Mouse (Mus musculus) liver, embryonic 13.5 days (tissue): Measurements from ENCODE around the gene Blzf1. TPM values are rescaled to one million over a fixed set of nuclear protein-coding genes. Genes with fewer than 3 reads are reported as not detected.

ENCODE experiments used
- ATAC-seq: fragments of 200-750 bp; cut with Nextera tagmentation; 2 replicates; pipeline ENCODE4 v1.8.0; 2017; ENCODE audit warnings: low read depth, mild to moderate bottlenecking, moderate number of reproducible peaks, moderate library complexity
- DNase-seq: peaks from one replicate; pipeline ENCODE4 v3.0.0; 2022
- H3K27ac ChIP-seq: fragments of 300-500 bp; sonication (generic); 2 replicates; pipeline ENCODE4 v1.5.1; 2015; ENCODE audit warnings: moderate library complexity, mild to moderate bottlenecking, inconsistent platforms
- H3K27me3 ChIP-seq: fragments of 300-500 bp; sonication (generic); 2 replicates; pipeline ENCODE4 v1.6.1; 2015; ENCODE audit warnings: mild to moderate bottlenecking, inconsistent platforms
- H3K36me3 ChIP-seq: fragments of 300-500 bp; sonication (generic); 2 replicates; pipeline ENCODE4 v1.6.1; 2015; ENCODE audit warnings: mild to moderate bottlenecking, inconsistent platforms
- H3K4me1 ChIP-seq: fragments of 300-500 bp; sonication (generic); replicated peaks from 2 replicates; pipeline ENCODE4 v1.6.1; 2015; ENCODE audit warnings: inconsistent platforms
- H3K4me2 ChIP-seq: fragments of 300-500 bp; sonication (generic); 2 replicates; pipeline ENCODE4 v1.6.1; 2015; ENCODE audit warnings: inconsistent platforms, mild to moderate bottlenecking, moderate library complexity
- H3K4me3 ChIP-seq: fragments of 300-500 bp; sonication (generic); replicated peaks from 2 replicates; pipeline ENCODE4 v1.5.1; 2015; ENCODE audit warnings: mild to moderate bottlenecking, inconsistent platforms
- H3K9ac ChIP-seq: fragments of 300-500 bp; sonication (generic); 2 replicates; pipeline ENCODE4 v1.6.1; 2015; ENCODE audit warnings: mild to moderate bottlenecking, inconsistent platforms
- H3K9me3 ChIP-seq: fragments of 300-500 bp; sonication (generic); replicated peaks from 2 replicates; pipeline ENCODE4 v1.6.1; 2016; ENCODE audit warnings: inconsistent platforms
- WGBS: fragments of 180-500 bp; shearing (Covaris S2); methylation state at CpG from one replicate; pipeline ENCODE4 v1.1.7; 2015; ENCODE audit not compliant: insufficient replicate concordance; 5-methylcytosine and 5-hydroxymethylcytosine counted together
- polyA plus RNA-seq: library from polyadenylated mRNA; unstranded; fragments of >200 nt; fragmentation: Nextera tagmentation; extraction: Ambion mirVana; gene quantifications from 2 replicates; pipeline ENCODE4 v1.2.1, GENCODE M21; 2015

The Blzf1 gene
- polyA plus RNA-seq, 1 experiment from 2014 or later, result 12.1 TPM

DNA sequence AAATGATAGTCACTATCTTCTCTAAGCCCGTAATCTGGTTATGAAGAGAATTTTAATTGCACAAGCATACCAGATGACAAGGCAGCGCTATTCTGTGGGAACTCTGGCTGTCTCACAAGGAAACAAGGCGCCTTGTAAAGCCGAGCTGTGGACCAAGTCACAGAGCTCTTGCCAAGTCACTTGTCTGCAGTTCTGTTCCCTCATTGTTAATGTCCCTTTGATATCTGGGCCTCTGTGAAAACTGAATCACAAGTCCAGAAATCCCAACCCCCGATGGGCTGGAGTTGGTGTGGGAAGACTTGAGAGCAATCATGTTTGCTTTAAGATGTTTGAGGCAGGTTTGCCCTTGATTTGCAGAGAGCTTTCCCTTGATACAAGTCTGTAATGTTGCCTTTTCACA is 13.4 kb upstream of the Blzf1 start:
- Histone ChIP-seq H3K4me2 (no peak overlapping the region), H3K27me3 (no peaks in the 10 kb centered on the region), H3K27ac (no peak overlapping the region), H3K9me3 (no peaks in the 10 kb centered on the region), H3K4me3 (no peak overlapping the region), H3K9ac (no peak overlapping the region), H3K4me1 (peaks cover 26% of the 10 kb centered on the region), H3K36me3 (no peaks in the 10 kb centered on the region)
- no peak for ATAC-seq
- no peak for DNase-seq
- WGBS, result 74% methylated on average over 5 of the region's 5 CpGs

DNA sequence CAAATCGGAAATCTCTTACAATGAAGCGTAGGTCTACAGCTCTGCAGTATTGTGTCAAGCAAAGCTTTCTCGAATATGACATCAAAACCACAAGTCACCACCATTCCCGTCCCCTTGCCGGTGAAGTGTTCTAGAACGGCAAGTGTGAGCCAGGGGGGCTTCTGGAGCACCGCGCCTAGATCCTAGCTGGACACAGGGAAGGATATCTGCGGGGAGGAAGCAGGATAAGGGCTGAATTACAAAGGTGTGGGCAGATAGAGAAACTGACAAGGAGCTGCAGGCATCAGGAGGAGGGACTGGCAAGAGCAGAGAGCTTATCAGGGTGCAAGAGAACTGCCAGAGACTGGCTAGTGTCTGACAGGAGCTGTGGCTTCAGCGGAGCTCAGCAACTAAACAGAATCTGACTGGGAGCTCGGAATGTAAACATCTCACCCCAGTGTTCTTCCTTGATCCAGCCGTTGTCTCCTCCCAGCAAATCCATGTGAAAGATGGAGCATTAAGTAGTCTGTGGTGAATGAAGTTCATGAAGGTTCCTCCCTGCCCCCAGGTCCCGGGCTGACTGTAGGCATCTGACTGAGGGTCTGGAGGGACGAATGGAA is 12.4 kb upstream of the Blzf1 start:
- peak overlapping the region; percentile 43 for H3K4me2 ChIP-seq
- DNase-seq (peak; percentile 15), ATAC-seq (peak; percentile 75)
- WGBS, result 31% methylated on average over 14 of the region's 14 CpGs
- no peak overlapping the region for H3K4me3 ChIP-seq
- no peaks in the 10 kb centered on the region for H3K27me3 ChIP-seq
- H3K4me1 ChIP-seq, result peaks cover 26% of the 10 kb centered on the region
- H3K9ac ChIP-seq, result no peak overlapping the region
- no peak overlapping the region for H3K27ac ChIP-seq
- H3K9me3 ChIP-seq, result no peaks in the 10 kb centered on the region
- no peaks in the 10 kb centered on the region for H3K36me3 ChIP-seq

DNA sequence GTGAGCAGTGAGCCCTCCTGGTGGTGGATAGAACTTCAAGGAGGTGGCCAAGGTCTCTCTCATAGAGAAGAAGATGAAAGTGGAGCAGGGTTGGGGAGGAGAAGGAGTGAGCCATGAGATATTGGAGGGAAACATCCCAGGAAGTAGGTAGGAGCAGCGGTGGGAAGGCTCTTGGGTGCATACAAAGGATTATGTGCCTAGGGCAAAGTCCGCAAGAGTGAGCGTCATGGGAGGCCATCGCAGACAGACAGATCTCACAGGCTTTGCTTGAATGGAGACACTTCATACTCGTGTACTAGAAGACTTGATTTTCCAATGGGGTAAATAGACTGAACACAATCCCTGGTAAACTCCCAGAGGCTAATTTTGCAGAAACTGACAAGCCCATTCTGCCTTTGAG is 11.2 kb upstream of the Blzf1 start:
- Histone ChIP-seq H3K9ac (no peak overlapping the region), H3K9me3 (no peaks in the 10 kb centered on the region), H3K27ac (no peak overlapping the region), H3K27me3 (no peaks in the 10 kb centered on the region), H3K4me1 (peaks cover 26% of the 10 kb centered on the region), H3K36me3 (no peaks in the 10 kb centered on the region), H3K4me3 (no peak overlapping the region), H3K4me2 (no peak overlapping the region)
- ATAC-seq (no peak), DNase-seq (no peak)
- 77% methylated on average over 5 of the region's 5 CpGs for WGBS

DNA sequence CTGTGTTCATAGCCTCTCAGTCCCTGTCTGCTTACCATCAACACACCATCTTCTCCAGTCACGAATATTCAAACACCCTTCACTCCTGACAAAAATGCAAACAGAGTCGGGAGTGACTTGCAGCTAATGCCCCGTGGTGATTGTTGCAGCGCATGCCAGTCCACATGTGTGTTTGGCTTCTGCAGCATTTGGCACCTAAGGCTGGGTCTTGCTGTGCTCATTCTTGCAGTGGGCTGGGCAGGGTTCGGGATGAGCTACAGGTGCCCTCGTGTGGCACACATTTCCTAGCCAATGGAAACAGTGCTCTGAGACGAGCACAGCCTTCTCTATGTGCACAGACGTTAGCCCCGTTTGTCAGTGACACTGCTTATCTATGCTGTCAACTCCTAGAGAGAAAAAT is 10.0 kb upstream of the Blzf1 start:
- WGBS, result 57% methylated on average over 9 of the region's 9 CpGs
- no peak overlapping the region for H3K27ac ChIP-seq
- H3K9ac ChIP-seq, result no peak overlapping the region
- DNase-seq (no peak), ATAC-seq (peak; percentile 5; the same call in 1 of the 2 replicates)
- H3K27me3 ChIP-seq, result no peaks in the 10 kb centered on the region
- no peaks in the 10 kb centered on the region for H3K9me3 ChIP-seq
- H3K4me3 ChIP-seq, result no peak overlapping the region
- H3K4me1 ChIP-seq, result peaks cover 26% of the 10 kb centered on the region
- H3K36me3 ChIP-seq, result no peaks in the 10 kb centered on the region
- H3K4me2 ChIP-seq, result no peak overlapping the region

DNA sequence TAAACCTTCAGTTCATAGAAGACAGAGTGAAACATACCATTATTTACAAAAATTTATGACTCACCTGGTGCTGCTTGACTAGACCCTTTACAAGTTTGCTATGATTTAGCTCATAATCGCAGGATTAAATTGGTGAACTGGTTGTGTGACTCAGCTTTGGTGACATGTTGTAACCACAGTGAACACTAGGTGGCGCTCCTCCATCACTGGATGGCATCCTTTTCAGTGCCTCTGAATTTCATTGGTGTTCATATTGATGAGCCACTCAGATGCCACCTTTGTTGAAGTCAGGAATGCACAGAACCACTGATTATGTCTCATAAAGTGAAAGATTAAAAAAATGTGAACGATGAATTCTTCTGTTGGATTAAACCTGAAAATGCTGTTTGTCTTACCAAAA is 9.4 kb upstream of the Blzf1 start:
- Histone ChIP-seq H3K4me1 (peaks cover 26% of the 10 kb centered on the region), H3K4me2 (no peak overlapping the region), H3K27ac (no peak overlapping the region), H3K36me3 (no peaks in the 10 kb centered on the region; the same call in 1 of the 2 replicates), H3K9ac (no peak overlapping the region), H3K27me3 (no peaks in the 10 kb centered on the region), H3K4me3 (no peak overlapping the region), H3K9me3 (no peaks in the 10 kb centered on the region)
- ATAC-seq (no peak), DNase-seq (peak; percentile 58)
- WGBS, result 27% methylated on average over 3 of the region's 3 CpGs

DNA sequence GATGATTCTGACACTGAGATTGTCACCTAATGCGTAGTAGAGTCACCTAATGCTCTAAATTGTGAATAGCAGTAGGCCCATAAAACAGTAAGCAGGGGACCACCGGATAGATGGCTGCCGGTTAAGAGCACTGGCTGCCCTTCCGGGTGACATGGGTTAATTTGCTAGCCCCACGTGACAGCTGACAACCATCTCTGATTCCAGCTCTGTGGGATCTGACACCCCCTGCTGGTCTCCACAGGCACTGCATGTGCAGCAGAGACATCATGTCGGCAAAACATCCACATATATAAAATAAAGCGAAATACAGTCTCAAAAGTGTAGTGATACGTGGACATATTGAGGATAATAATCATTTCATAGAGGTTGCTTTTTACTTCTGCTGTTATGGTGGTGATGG is 8.0 kb upstream of the Blzf1 start:
- H3K4me3 ChIP-seq, result no peak overlapping the region

DNA sequence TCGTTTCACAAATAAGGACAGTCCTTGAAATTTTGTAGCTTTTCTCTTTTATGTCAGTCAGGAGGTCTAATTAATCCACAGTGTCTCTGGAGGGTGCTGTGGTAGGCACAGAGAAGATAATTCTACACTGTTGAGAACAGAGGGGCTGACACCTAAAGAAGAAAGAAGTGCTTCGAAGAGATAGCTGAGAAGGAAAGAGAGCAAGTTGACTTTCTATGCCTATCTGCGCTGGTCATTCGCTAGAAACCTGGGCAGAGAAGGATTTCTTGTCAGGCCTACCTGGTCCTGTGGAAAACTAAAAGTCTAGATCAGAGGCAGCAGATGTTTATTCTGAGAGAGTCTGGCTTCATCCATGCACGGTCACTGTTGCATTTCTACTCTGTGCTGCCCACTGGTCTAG is 6.8 kb upstream of the Blzf1 start:
- no peak overlapping the region for H3K9ac ChIP-seq
- H3K4me2 ChIP-seq, result no peak overlapping the region
- no peak for DNase-seq
- no peak for ATAC-seq
- H3K4me1 ChIP-seq, result peaks cover 8% of the 10 kb centered on the region; the same call in 1 of the 2 replicates
- H3K36me3 ChIP-seq, result no peaks in the 10 kb centered on the region; the same call in 1 of the 2 replicates
- no peak overlapping the region for H3K27ac ChIP-seq
- H3K4me3 ChIP-seq, result no peak overlapping the region
- H3K27me3 ChIP-seq, result no peaks in the 10 kb centered on the region
- WGBS, result 79% methylated on average over 5 of the region's 5 CpGs
- H3K9me3 ChIP-seq, result no peaks in the 10 kb centered on the region

More for the DNA sequence above, 8.0 kb upstream of the Blzf1 start:
- WGBS, result 71% methylated on average over 8 of the region's 8 CpGs
- Histone ChIP-seq H3K4me1 (peaks cover 18% of the 10 kb centered on the region), H3K4me2 (no peak overlapping the region), H3K36me3 (no peaks in the 10 kb centered on the region; the same call in 1 of the 2 replicates), H3K9me3 (no peaks in the 10 kb centered on the region), H3K9ac (no peak overlapping the region), H3K27me3 (no peaks in the 10 kb centered on the region), H3K27ac (no peak overlapping the region)
- ATAC-seq, result no peak
- peak; percentile 13 for DNase-seq

DNA sequence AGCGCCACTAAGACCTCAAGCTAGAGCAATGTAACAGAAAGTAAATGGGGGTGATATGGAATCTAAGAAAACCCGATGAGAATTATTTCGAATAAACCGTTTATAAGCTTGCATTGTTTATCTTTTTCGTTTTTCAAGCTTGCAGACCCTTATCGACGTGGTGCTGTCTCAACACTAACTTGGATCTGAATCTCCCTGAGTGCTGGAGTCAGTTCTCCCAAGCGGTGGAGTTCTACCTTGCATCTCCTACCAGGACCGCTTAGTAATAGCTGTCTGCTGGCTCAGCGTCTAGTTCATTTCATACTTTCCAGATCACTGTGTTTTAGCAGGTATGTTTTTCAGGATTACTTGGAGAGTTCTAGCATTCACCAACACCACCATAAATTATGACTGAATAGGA is 633 bp upstream of the Blzf1 start:
- peaks cover 18% of the 10 kb centered on the region for H3K4me1 ChIP-seq

DNA sequence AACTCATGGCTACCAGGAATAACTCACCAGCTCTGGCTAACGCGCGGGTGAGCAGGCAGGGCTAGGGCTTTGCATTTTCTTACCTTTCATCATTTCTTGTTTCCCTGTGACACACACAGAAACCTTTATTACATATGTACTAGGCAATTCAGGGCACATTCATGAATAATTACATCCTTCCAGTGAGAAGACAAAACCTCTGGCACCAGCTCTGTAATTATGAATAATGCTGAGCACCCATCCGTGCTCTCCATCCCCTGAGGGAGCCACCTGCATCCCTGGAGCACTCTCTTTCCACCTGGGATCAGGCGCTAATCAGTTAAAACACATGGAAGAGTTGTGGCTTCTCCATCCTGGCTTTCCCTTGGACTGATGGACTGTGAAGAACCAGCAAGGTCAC is 3.5 kb downstream of the Blzf1 start, which contains the start of gene Nme7:
Gene Nme7, plus strand, starts transcription at position 301 of the 400 bp plus-strand sequence.
- no peak within 1 kb of the TSS for H3K4me3 ChIP-seq
- WGBS, result 87% methylated on average over 5 of the region's 5 CpGs
- peaks cover 39% of the 10 kb centered on the region for H3K36me3 ChIP-seq
- no peak within 1 kb of the TSS for H3K9ac ChIP-seq
- DNase-seq (no peak), ATAC-seq (no peak)
- H3K4me1 ChIP-seq, result peaks cover 18% of the 10 kb centered on the region
- no peaks in the 10 kb centered on the region for H3K9me3 ChIP-seq
- H3K27me3 ChIP-seq, result no peaks in the 10 kb centered on the region
- no peak within 1 kb of the TSS for H3K4me2 ChIP-seq
- no peak within 1 kb of the TSS for H3K27ac ChIP-seq

More for the DNA sequence above, 633 bp upstream of the Blzf1 start:
- Histone ChIP-seq H3K27ac (peak overlapping the region; percentile 48; the same call in 1 of the 2 replicates), H3K4me3 (peak overlapping the region; percentile 73), H3K9ac (peak overlapping the region; percentile 65), H3K27me3 (no peaks in the 10 kb centered on the region), H3K36me3 (peaks cover 3% of the 10 kb centered on the region; the same call in 1 of the 2 replicates), H3K4me2 (peak overlapping the region; percentile 89), H3K9me3 (no peaks in the 10 kb centered on the region)
- DNase-seq (no peak), ATAC-seq (no peak)
- WGBS, result 9% methylated on average over 10 of the region's 10 CpGs

DNA sequence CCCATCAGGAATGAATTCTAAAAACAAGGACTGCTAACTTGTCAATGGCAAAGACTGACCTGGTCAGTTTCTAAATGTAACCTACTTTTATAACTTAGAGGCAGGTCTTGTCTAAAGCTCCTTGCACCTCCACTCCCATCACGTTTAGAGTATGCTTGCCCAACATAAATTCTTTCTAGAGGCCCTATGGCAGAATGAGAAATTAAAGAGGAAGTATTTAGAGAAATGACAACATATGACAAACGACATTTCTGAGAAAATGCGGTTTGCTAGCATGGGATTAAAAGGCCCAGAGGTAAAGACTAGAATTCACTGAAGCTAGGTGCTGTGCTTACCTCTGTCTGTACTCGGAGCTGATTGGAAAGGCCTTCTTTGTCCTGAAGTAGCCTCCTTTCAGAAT is 5.3 kb downstream of the Blzf1 start:
- 71% methylated on average over 4 of the region's 4 CpGs for WGBS
- H3K4me1 ChIP-seq, result peaks cover 10% of the 10 kb centered on the region
- no peak overlapping the region for H3K4me3 ChIP-seq
- no peak overlapping the region for H3K9ac ChIP-seq
- H3K9me3 ChIP-seq, result no peaks in the 10 kb centered on the region
- H3K36me3 ChIP-seq, result peaks cover 54% of the 10 kb centered on the region
- H3K27me3 ChIP-seq, result no peaks in the 10 kb centered on the region
- DNase-seq (no peak), ATAC-seq (no peak)
- H3K4me2 ChIP-seq, result no peak overlapping the region
- H3K27ac ChIP-seq, result no peak overlapping the region

DNA sequence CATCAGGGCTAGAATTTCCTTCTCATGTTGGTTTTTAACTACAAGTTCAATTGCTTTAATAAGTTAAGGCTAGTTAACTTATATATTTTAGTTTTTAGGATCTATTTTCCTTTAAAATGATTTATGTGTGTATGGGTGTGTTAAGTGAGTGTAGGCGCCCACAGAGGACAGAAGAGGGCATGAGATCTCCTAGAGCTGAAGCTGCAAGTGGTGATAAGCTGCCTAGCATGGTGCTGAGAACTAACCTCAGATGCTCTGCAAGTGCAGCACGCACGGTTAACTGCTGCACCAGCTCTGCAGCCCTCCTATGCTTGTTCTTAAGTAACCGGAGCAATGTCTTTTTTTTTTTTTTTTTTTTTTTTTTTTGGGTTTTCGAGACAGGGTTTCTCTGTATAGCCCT is 10.8 kb downstream of the Blzf1 start:
- 73% methylated on average over 4 of the region's 5 CpGs for WGBS
- DNase-seq (no peak), ATAC-seq (no peak)
- Histone ChIP-seq H3K27me3 (no peaks in the 10 kb centered on the region), H3K27ac (no peak overlapping the region), H3K4me1 (no peaks in the 10 kb centered on the region), H3K9ac (no peak overlapping the region), H3K9me3 (no peaks in the 10 kb centered on the region), H3K36me3 (peaks cover 69% of the 10 kb centered on the region), H3K4me2 (no peak overlapping the region), H3K4me3 (no peak overlapping the region)

DNA sequence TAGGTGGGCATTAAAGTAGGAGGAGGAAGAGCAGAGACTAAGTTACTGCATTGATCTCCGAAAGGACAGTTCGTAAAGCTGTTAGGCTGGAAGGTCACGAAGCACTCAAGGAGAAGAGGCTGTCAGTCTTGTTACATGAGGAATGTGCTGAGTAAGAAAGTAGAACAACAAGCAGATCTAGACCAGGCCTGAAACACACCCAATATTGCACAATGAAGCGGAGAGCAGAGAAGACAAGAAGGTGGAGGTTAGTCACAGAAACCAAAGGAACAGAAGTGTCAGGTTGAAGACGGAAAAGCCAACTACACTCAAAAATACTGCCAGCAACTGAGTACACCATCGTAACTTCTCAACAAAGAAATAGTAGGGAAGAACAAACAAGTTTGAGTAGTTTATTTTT is 13.2 kb downstream of the Blzf1 start:
- ATAC-seq (no peak), DNase-seq (no peak)
- peaks cover 63% of the 10 kb centered on the region for H3K36me3 ChIP-seq
- H3K4me1 ChIP-seq, result no peaks in the 10 kb centered on the region
- H3K4me2 ChIP-seq, result no peak overlapping the region
- no peak overlapping the region for H3K9ac ChIP-seq
- H3K27ac ChIP-seq, result no peak overlapping the region
- H3K9me3 ChIP-seq, result no peaks in the 10 kb centered on the region
- 87% methylated on average over 6 of the region's 6 CpGs for WGBS
- H3K27me3 ChIP-seq, result no peaks in the 10 kb centered on the region
- no peak overlapping the region for H3K4me3 ChIP-seq
